Mouse (Mus musculus) lung, embryonic 16.5 days (tissue): ENCODE results near the gene Ptges. TPM values are rescaled to one million over a fixed set of nuclear protein-coding genes. Genes with fewer than 3 reads are reported as not detected.
"Not testable (repeated sequence)": the region's sequence is repeated elsewhere in the genome, so short reads cannot be mapped to it uniquely, and the experiment has no call there.

Experiments used
- ATAC-seq: fragments of 200-750 bp; cut with Nextera tagmentation; 2 replicates; pipeline ENCODE4 v1.8.0; 2017; ENCODE audit warnings: low read depth, mild to moderate bottlenecking, moderate library complexity
- H3K27ac ChIP-seq: fragments of 300-500 bp; sonication (generic); 2 replicates; pipeline ENCODE4 v1.5.1; 2014; ENCODE audit warnings: mild to moderate bottlenecking, control low read depth, low read length
- H3K27me3 ChIP-seq: fragments of 300-500 bp; sonication (generic); 2 replicates; pipeline ENCODE4 v1.6.1; 2014; ENCODE audit warnings: low read depth, low read length, mixed read lengths; ENCODE audit not compliant: control insufficient read depth, insufficient read depth
- H3K36me3 ChIP-seq: fragments of 300-500 bp; sonication (generic); 2 replicates; pipeline ENCODE4 v1.6.1; 2014; ENCODE audit warnings: low read length; ENCODE audit not compliant: control insufficient read depth, insufficient read depth
- H3K4me1 ChIP-seq: fragments of 300-500 bp; sonication (generic); replicated peaks from 2 replicates; pipeline ENCODE4 v1.6.1; 2014; ENCODE audit warnings: low read length, mixed read lengths; ENCODE audit not compliant: control insufficient read depth, insufficient read depth
- H3K4me2 ChIP-seq: fragments of 300-500 bp; sonication (generic); 2 replicates; pipeline ENCODE4 v1.6.1; 2014; ENCODE audit warnings: low read depth, low read length, control low read depth
- H3K4me3 ChIP-seq: fragments of 300-500 bp; sonication (generic); 2 replicates; pipeline ENCODE4 v1.5.1; 2014; ENCODE audit warnings: mild to moderate bottlenecking, low read length, control low read depth
- H3K9ac ChIP-seq: fragments of 300-500 bp; sonication (generic); 2 replicates; pipeline ENCODE4 v1.6.1; 2014; ENCODE audit warnings: low read length, control low read depth
- H3K9me3 ChIP-seq: fragments of 300-500 bp; sonication (generic); 2 replicates; pipeline ENCODE4 v1.6.1; 2016; ENCODE audit warnings: low read length; ENCODE audit not compliant: control insufficient read depth
- WGBS: fragments of 180-500 bp; shearing (Covaris S2); extraction: QIAGEN DNeasy Blood & Tissue Kit; methylation state at CpG from one replicate; pipeline ENCODE4 v1.1.7; 2014; 5-methylcytosine and 5-hydroxymethylcytosine counted together
- polyA plus RNA-seq: library from polyadenylated mRNA; unstranded; fragments of >200 nt; fragmentation: Nextera tagmentation; extraction: Ambion mirVana; gene quantifications from 2 replicates; pipeline ENCODE4 v1.2.1, GENCODE M21; 2015

The Ptges gene
- polyA plus RNA-seq, 1 experiment from 2014 or later, result 27.9 TPM

DNA sequence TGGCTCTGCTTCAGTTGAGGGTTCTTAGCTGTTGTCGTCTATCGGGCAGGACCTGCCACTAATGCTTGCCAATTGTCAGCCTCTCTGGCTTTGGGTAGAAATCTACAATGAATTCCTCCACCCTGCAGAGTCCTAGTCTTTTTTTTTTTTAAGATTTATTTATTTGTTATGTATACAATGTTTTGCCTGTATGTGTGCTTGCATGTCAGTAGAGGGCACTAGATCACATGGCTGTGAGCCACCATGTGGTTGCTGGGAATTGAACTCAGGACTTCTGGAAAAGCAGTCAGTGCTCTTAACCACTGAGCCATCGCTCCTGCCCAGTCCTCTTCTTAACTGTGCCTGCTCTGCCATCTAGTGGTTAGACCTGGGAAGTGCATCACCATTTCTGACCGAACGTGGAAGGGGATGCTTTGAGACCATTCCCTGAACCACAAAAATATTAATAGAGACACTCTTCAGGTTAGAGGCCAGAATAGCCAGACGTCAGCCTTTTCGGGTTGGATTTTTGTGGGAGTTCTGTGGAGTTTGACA lies 4.3 kb upstream of the Ptges start:
- no peaks in the 10 kb centered on the region for H3K9me3 ChIP-seq
- H3K27ac ChIP-seq, result no peak overlapping the region
- no peak overlapping the region for H3K4me2 ChIP-seq
- H3K4me3 ChIP-seq, result no peak overlapping the region
- ATAC-seq, result no peak
- H3K36me3 ChIP-seq, result no peaks in the 10 kb centered on the region
- peaks cover 5% of the 10 kb centered on the region; the same call in 1 of the 2 replicates for H3K4me1 ChIP-seq
- no peak overlapping the region for H3K9ac ChIP-seq
- no peaks in the 10 kb centered on the region for H3K27me3 ChIP-seq
- WGBS, result 15% methylated on average over 7 of the region's 7 CpGs

GRCm38 (mm10) chr2:30933032-30933431 lies 3.4 kb upstream of the Ptges start:
- no peaks in the 10 kb centered on the region for H3K36me3 ChIP-seq
- no peak overlapping the region for H3K9ac ChIP-seq
- no peak for ATAC-seq
- no peaks in the 10 kb centered on the region for H3K27me3 ChIP-seq
- peaks cover 12% of the 10 kb centered on the region for H3K4me1 ChIP-seq
- no peak overlapping the region for H3K4me3 ChIP-seq
- H3K27ac ChIP-seq, result no peak overlapping the region
- H3K9me3 ChIP-seq, result no peaks in the 10 kb centered on the region
- WGBS, result 54% methylated on average over 6 of the region's 6 CpGs
- no peak overlapping the region for H3K4me2 ChIP-seq

- H3K27me3 ChIP-seq, result no peaks in the 10 kb centered on the region
- WGBS, result 74% methylated on average over 3 of the region's 3 CpGs
- no peak overlapping the region for H3K9ac ChIP-seq
- ATAC-seq, result no peak
- no peak overlapping the region for H3K4me3 ChIP-seq
- H3K4me2 ChIP-seq, result no peak overlapping the region
- no peaks in the 10 kb centered on the region for H3K36me3 ChIP-seq
- peaks cover 22% of the 10 kb centered on the region for H3K4me1 ChIP-seq
- H3K9me3 ChIP-seq, result no peaks in the 10 kb centered on the region
- H3K27ac ChIP-seq, result no peak overlapping the region
Observed at GRCm38 (mm10) chr2:30931922-30932321, 2.3 kb upstream of the Ptges start.

DNA sequence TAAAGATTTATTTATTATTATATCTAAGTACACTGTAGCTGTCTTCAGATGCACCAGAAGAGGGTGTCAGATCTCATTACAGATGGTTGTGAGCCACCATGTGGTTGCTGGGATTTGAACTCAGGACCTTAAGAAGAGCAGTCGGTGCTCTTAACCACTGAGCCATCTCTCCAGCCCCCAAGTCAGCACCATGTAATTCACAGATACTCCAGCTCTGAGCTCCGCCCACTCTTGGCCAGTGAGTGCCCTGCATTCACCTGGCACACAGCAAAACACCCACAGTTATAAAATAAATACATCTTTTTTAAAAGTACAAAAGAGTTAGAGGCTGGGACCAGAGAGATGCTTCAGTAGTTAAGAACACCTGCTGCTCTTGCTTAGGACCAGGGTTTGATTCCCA lies 1.2 kb upstream of the Ptges start:
- not testable (repeated sequence) for H3K27me3 ChIP-seq, ATAC-seq, H3K4me3 ChIP-seq, H3K27ac ChIP-seq, H3K4me2 ChIP-seq, H3K9me3 ChIP-seq, H3K36me3 ChIP-seq, H3K9ac ChIP-seq
- 87% methylated on average over 2 of the region's 2 CpGs for WGBS
- peaks cover 23% of the 10 kb centered on the region for H3K4me1 ChIP-seq

DNA sequence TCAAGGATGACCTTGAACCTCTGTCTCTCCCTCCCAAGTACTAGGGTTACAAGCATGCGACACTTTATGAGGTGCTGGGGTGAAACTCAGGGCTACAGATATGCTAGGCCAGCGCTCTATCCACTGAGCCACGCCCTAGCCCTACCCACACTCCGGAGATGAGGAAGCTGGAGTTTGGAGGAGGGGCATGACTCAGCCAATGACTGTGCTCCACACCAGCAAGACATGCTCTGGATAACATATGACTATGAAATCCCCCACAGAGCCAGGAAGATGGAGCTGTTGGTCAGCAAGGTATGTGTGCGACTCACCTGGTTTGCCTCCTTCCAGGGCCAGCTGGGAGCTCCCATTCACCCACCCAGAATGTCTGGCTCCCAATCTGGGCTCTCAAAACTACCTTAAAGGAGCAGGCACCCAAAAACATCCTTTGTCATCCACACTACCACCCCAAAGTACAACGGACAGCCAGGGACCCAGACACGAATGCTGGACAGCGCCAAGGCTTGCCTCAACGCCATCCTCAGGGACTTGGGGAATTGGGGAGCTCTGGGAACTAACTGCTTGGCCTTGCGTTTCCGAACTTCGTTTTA lies 675 bp downstream of the Ptges start:
- peak overlapping the region; percentile 64 for H3K4me2 ChIP-seq
- H3K36me3 ChIP-seq, result no peaks in the 10 kb centered on the region
- ATAC-seq, result no peak
- H3K4me1 ChIP-seq, result peaks cover 24% of the 10 kb centered on the region
- H3K4me3 ChIP-seq, result peak overlapping the region; percentile 44
- WGBS, result 23% methylated on average over 12 of the region's 12 CpGs
- no peaks in the 10 kb centered on the region for H3K9me3 ChIP-seq
- no peaks in the 10 kb centered on the region for H3K27me3 ChIP-seq
- no peak overlapping the region; the same call in 1 of the 2 replicates for H3K9ac ChIP-seq
- peak overlapping the region; percentile 96 for H3K27ac ChIP-seq

DNA sequence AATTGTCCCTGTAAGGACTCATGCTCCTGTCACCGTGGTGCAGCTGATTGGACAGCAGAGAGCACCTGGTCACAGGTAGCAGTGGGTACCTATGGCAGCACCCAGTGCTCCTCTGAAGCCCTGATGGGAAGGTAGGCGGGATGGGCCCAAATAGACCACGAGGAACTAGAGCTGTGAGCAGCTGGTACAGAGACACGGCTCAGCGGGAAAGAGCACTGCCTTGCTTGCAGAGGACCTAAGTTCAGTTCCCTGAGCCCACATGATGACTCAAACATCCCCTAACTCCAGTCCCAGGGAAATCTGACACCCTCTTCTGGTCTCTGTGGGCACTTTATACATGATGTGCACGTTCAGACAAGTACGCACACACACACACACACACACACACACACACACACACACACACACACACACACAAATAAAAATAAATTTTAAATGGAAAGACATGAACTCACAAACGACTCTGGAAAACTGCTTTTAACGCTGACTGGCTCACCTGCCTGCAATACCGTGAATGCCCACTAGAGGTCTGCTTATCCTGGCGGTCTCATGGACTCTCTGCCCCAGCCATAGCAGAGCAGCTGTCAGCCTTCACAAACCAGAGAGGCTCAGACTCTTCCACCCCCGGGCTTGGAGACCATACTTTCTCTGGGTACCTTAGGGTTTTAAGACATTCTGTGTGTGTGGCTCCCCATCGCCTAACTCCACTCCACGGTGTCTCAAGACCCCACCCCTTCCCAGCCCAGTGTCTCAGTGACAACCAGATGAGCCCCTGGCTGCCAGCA lies 1.6 kb downstream of the Ptges start:
- H3K4me3 ChIP-seq, result no peak overlapping the region
- H3K9me3 ChIP-seq, result no peaks in the 10 kb centered on the region
- H3K36me3 ChIP-seq, result no peaks in the 10 kb centered on the region
- no peak overlapping the region for H3K9ac ChIP-seq
- no peaks in the 10 kb centered on the region for H3K27me3 ChIP-seq
- peaks cover 24% of the 10 kb centered on the region for H3K4me1 ChIP-seq
- 0 out of 2 replicates have a peak overlapping the region, but pooled peaks have one; percentile 1 for H3K4me2 ChIP-seq
- peak overlapping the region; percentile 96 for H3K27ac ChIP-seq
- 17% methylated on average over 14 of the region's 14 CpGs for WGBS
- peak; percentile 48 for ATAC-seq

DNA sequence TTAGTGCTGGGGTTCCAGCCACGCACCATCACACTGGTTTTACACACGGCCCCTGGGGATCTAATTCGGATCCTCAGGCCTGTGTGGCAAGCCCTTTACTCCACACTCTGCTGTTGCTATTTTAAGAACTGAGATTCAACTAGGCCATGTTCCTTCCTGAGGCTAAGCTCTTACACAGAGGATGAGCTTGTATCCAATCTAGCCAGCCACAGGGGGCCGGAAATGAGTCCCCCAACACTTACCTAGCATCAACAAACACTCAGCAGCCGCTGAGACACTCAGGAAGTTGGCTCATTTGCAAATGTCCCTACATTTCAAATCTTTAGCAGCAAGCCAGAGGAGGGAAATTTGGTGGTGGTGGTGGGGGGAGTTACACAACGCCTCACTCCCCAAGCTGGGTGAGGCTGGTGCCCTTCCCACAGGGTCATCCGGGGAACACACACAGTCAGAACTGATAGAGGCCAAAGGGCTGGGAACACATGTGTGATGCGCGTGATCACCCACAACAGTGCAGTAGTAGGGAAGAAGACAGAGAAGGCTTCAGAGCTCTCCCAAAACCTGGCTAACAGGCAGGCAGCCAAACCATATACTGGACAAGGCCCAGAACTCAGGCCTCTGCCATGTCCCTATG lies 2.4 kb downstream of the Ptges start:
- no peaks in the 10 kb centered on the region for H3K36me3 ChIP-seq
- 0 out of 2 replicates have a peak overlapping the region, but pooled peaks have one; percentile 9 for H3K4me2 ChIP-seq
- no peaks in the 10 kb centered on the region for H3K27me3 ChIP-seq
- peak; percentile 85 for ATAC-seq
- no peak overlapping the region for H3K4me3 ChIP-seq
- H3K9me3 ChIP-seq, result no peaks in the 10 kb centered on the region
- H3K27ac ChIP-seq, result peak overlapping the region; percentile 96
- 27% methylated on average over 9 of the region's 9 CpGs for WGBS
- H3K4me1 ChIP-seq, result peaks cover 24% of the 10 kb centered on the region
- peak overlapping the region; percentile 25; the same call in 1 of the 2 replicates for H3K9ac ChIP-seq

- Histone ChIP-seq H3K27me3 (no peaks in the 10 kb centered on the region), H3K4me1 (peaks cover 24% of the 10 kb centered on the region), H3K27ac (peak overlapping the region; percentile 96), H3K4me2 (no peak overlapping the region), H3K36me3 (no peaks in the 10 kb centered on the region), H3K4me3 (no peak overlapping the region), H3K9ac (no peak overlapping the region), H3K9me3 (no peaks in the 10 kb centered on the region)
- 32% methylated on average over 4 of the region's 4 CpGs for WGBS
- ATAC-seq, result peak; percentile 48
Observed at GRCm38 (mm10) chr2:30926381-30926780, 3.3 kb downstream of the Ptges start.

- Histone ChIP-seq H3K27me3 (no peaks in the 10 kb centered on the region), H3K9me3 (no peaks in the 10 kb centered on the region), H3K27ac (peak overlapping the region; percentile 96), H3K4me3 (no peak overlapping the region), H3K4me1 (peaks cover 25% of the 10 kb centered on the region), H3K4me2 (no peak overlapping the region), H3K9ac (no peak overlapping the region), H3K36me3 (no peaks in the 10 kb centered on the region)
- ATAC-seq, result no peak
- 82% methylated on average over 4 of the region's 4 CpGs for WGBS
Observed at GRCm38 (mm10) chr2:30925181-30925580, 4.5 kb downstream of the Ptges start.
